Mouse (Mus musculus): ENCODE data around the gene Insyn1. TPM values are rescaled to one million over a fixed set of nuclear protein-coding genes. Genes with fewer than 3 reads are reported as not detected.
A peak's percentile ranks its signal among the peaks of the same experiment; 100 is the strongest.

The Insyn1 gene
- polyA plus RNA-seq, 1 experiment = 1.1 TPM

DNA sequence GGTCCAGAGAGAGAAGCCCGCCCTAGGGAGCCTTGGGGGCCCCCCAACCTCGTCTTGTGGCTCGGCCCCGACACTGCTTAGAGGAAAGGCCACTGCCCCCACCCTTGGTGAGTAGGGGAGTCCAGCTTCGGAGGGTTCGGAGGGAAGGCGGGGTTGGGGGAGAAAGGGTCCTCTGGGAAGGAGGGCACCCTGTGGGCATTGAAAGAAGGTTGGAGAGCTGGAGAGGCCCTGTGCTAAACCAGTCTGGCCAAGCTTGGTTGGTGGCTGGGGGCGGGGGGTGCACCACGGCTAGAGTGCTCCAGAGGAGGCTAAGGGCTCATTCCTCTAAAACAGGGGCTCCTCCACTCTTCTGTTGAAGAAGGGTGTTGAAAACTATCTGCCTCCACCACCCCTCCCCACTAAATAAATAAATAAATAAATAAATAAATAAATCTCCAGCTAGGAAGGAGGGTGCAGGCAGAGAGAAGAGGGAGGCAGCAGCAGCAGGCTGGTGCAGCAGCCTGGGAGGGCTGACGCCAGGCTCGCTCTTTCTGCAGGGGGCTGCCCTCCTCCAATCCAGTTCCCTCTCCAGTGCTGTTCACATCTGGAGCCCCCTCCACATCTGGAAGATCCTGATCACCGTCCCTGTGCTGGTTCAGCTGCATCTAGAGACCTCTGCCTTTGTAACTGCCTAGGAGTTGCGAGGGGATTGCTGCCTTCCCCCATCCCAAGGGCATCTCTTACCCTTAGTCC, 896 bp downstream of the Insyn1 start:
- no peak for TF ChIP-seq POLR2A (IDR thresholded peaks at IDR 0.05; ENCODE audit: low read depth, low read length)
- TF ChIP-seq CTCF (IDR thresholded peaks at IDR 0.05; ENCODE audit: extremely low read depth, insufficient read length, insufficient replicate concordance, low read depth, low read length) = no peak

DNA sequence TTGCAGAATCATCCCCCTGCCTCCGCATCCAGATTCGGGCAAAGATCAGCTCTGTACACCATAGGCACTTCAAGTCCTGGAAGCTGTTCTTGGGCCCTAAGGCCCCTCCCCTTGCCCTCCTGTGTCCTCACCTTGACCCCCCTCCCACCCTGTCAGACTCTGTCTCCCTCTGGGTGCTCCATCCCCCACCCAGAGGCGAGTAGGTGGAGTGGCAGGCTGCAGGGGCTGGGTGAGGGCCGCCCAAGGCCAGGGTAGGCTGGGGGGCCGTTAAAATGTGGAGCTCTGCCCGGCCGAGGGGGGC, 1.4 kb downstream of the Insyn1 start:
- TF ChIP-seq POLR2A (IDR thresholded peaks at IDR 0.05; ENCODE audit: low read depth, low read length) (no peak), CTCF (IDR thresholded peaks at IDR 0.05; ENCODE audit: extremely low read depth, insufficient read length, insufficient replicate concordance, low read depth, low read length) (no peak)
- Histone ChIP-seq H3K27me3 (ENCODE audit: control insufficient read depth, insufficient read depth, low read length) (peaks cover 36% of the 10 kb centered on the region), H3K4me3 (ENCODE audit: low read depth, low read length) (no peak overlapping the region), H3K27ac (ENCODE audit: insufficient read depth, low read depth, low read length) (no peak overlapping the region), H3K4me1 (ENCODE audit: control insufficient read depth, insufficient read depth, insufficient read length, low read length) (peaks cover 3% of the 10 kb centered on the region; the same call in 1 of the 2 replicates), H3K36me3 (ENCODE audit: control insufficient read depth, insufficient read depth, low read length) (no peaks in the 10 kb centered on the region)
- WGBS = 43% methylated on average over 7 of the region's 7 CpGs

More for the DNA sequence above, 896 bp downstream of the Insyn1 start:
- no peaks in the 10 kb centered on the region for H3K36me3 ChIP-seq (ENCODE audit: control insufficient read depth, insufficient read depth, low read length)
- 18% methylated on average over 13 of the region's 13 CpGs for WGBS
- peaks cover 36% of the 10 kb centered on the region for H3K27me3 ChIP-seq (ENCODE audit: control insufficient read depth, insufficient read depth, low read length)
- H3K4me1 ChIP-seq (ENCODE audit: control insufficient read depth, insufficient read depth, insufficient read length, low read length) = peaks cover 3% of the 10 kb centered on the region; the same call in 1 of the 2 replicates
- H3K27ac ChIP-seq (ENCODE audit: insufficient read depth, low read depth, low read length) = no peak overlapping the region
- peak overlapping the region; percentile 53 for H3K4me3 ChIP-seq (ENCODE audit: low read depth, low read length)

DNA sequence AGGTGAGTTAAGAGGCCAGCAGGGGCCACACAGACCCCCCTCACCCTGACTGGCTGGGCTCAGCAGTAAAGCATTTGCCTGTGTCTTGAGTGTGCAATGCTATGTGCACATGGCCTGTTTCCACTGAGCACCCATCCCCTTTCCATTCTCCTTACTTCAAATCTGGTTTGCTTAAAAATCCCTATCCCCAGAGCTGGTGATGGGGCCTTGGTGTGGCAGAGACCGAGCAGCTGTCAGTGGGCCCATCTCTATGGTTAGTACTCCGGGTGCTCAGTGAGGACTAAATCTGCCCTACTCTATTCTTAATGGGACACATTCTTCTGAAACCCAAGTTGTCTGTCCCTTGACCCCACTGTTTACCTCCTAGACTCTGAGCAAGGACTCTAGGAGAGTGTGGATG, 2.0 kb downstream of the Insyn1 start:
- 79% methylated on average over 2 of the region's 2 CpGs for WGBS
- Histone ChIP-seq H3K27me3 (ENCODE audit: control insufficient read depth, insufficient read depth, low read length) (peaks cover 36% of the 10 kb centered on the region), H3K4me3 (ENCODE audit: low read depth, low read length) (no peak overlapping the region), H3K4me1 (ENCODE audit: control insufficient read depth, insufficient read depth, insufficient read length, low read length) (peaks cover 3% of the 10 kb centered on the region; the same call in 1 of the 2 replicates), H3K36me3 (ENCODE audit: control insufficient read depth, insufficient read depth, low read length) (no peaks in the 10 kb centered on the region), H3K27ac (ENCODE audit: insufficient read depth, low read depth, low read length) (no peak overlapping the region)
- TF ChIP-seq CTCF (IDR thresholded peaks at IDR 0.05; ENCODE audit: extremely low read depth, insufficient read length, insufficient replicate concordance, low read depth, low read length) (no peak), POLR2A (IDR thresholded peaks at IDR 0.05; ENCODE audit: low read depth, low read length) (no peak)

DNA sequence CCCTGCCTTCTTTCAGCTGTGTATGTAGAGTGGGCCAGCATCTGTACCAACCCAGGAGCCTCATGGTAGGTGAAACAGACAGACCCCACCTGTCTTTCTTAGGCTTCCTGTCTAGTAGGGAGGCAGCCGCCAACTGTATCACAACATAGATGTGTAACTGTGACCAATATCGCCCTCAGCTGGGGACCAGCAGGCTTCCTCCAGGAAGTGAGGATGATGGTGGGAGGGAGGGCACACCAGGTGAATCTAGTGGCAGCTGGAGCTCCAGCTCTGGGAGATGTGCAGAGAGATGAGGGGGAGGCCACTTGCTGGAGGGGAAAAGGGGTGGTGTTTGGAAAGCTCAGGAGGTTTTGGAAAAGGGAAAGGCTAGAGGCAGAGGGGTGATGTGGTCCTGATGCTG, 6.6 kb downstream of the Insyn1 start:
- H3K4me3 ChIP-seq (ENCODE audit: low read depth, low read length) = no peak overlapping the region
- peaks cover 9% of the 10 kb centered on the region for H3K4me1 ChIP-seq (ENCODE audit: control insufficient read depth, insufficient read depth, insufficient read length, low read length)
- 72% methylated on average over 2 of the region's 2 CpGs for WGBS
- H3K27ac ChIP-seq (ENCODE audit: insufficient read depth, low read depth, low read length) = no peak overlapping the region
- no peaks in the 10 kb centered on the region for H3K36me3 ChIP-seq (ENCODE audit: control insufficient read depth, insufficient read depth, low read length)
- peaks cover 4% of the 10 kb centered on the region; the same call in 1 of the 2 replicates for H3K27me3 ChIP-seq (ENCODE audit: control insufficient read depth, insufficient read depth, low read length)
- no peak for TF ChIP-seq CTCF (IDR thresholded peaks at IDR 0.05; ENCODE audit: extremely low read depth, insufficient read length, insufficient replicate concordance, low read depth, low read length)
- TF ChIP-seq POLR2A (IDR thresholded peaks at IDR 0.05; ENCODE audit: low read depth, low read length) = no peak

DNA sequence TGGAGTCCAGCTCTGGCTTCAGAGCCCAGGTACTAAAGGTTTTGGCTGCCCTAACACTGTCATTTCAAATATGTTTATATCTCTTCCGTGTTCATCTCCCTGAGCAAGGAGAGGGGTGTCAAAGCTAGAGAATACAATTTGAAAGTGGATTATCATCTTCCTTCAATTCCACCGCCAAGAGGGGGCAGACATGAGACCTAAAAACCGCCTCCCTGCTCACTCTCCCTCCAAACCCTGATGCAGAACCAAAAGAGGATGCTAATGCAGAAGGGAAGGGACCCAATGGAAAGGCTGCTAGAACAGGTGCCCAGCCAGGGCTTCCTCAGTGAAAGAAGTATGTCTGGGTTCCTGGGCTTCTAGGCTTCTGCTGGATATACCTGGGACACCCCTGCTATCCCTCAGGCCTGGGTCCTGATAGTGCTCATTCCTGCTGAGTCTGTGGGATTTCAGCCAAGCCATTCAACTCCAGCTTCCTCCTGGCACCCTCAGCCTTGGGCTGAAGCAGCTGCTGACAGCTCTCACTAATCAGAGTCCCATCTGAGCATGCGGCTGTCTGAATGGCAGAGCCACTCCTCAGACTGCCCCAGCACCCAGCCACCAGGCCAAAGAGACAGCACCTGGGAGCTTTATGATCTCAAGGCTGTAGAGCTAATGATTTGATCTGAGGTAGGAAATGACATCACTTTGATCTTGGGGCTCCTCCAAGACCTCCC, 8.2 kb downstream of the Insyn1 start:
- 16% methylated on average over 4 of the region's 4 CpGs for WGBS

DNA sequence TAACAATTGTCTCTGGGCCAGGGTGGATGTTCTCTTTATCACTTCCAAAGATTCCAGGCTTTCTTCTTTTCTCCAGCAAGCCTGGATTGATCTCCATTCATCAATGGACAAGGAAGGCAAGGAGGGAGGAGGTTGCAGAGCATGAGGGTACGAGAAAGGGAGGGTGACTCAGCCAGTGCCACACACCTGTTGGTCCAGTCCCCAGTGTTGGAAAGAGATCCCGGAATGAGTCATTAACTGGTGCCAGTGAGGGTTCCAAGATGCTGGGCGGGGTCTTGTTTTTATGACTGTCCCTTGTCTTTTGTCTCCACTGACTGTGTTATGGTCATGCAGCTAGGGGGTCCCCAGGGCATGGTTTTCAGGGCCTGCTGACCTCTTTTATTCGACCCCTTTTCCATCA, 9.5 kb downstream of the Insyn1 start:
- no peak overlapping the region for H3K4me3 ChIP-seq (ENCODE audit: low read depth, low read length)
- 31% methylated on average over 4 of the region's 4 CpGs for WGBS
- H3K27me3 ChIP-seq (ENCODE audit: control insufficient read depth, insufficient read depth, low read length) = no peaks in the 10 kb centered on the region
- no peaks in the 10 kb centered on the region for H3K36me3 ChIP-seq (ENCODE audit: control insufficient read depth, insufficient read depth, low read length)
- peaks cover 9% of the 10 kb centered on the region for H3K4me1 ChIP-seq (ENCODE audit: control insufficient read depth, insufficient read depth, insufficient read length, low read length)
- TF ChIP-seq CTCF (IDR thresholded peaks at IDR 0.05; ENCODE audit: extremely low read depth, insufficient read length, insufficient replicate concordance, low read depth, low read length) = no peak
- no peak for TF ChIP-seq POLR2A (IDR thresholded peaks at IDR 0.05; ENCODE audit: low read depth, low read length)
- H3K27ac ChIP-seq (ENCODE audit: insufficient read depth, low read depth, low read length) = no peak overlapping the region

More for the DNA sequence above, 8.2 kb downstream of the Insyn1 start:
- TF ChIP-seq CTCF (IDR thresholded peaks at IDR 0.05; ENCODE audit: extremely low read depth, insufficient read length, insufficient replicate concordance, low read depth, low read length) (no peak), POLR2A (IDR thresholded peaks at IDR 0.05; ENCODE audit: low read depth, low read length) (no peak)
- Histone ChIP-seq H3K4me3 (ENCODE audit: low read depth, low read length) (no peak overlapping the region), H3K27me3 (ENCODE audit: control insufficient read depth, insufficient read depth, low read length) (no peaks in the 10 kb centered on the region), H3K4me1 (ENCODE audit: control insufficient read depth, insufficient read depth, insufficient read length, low read length) (peaks cover 9% of the 10 kb centered on the region), H3K36me3 (ENCODE audit: control insufficient read depth, insufficient read depth, low read length) (no peaks in the 10 kb centered on the region), H3K27ac (ENCODE audit: insufficient read depth, low read depth, low read length) (no peak overlapping the region)

DNA sequence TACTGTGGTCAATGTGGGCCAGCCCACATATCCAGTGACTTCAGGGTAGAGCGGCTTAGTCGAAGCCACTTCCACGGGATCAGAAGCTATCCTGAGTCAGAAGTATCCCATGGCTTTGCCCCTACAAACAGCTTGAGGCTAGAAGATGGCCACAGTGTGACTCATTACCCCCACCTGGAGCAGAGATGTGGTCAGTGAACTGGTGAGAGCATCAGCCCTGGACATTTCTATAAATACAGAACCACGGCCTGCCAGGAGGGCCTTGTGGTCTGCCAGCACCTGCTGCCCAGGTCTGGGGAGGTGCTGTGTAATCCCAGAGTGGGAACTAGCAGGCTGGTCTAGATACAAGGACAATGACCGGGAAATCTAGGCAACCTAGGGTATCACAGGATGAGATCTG, 12.5 kb downstream of the Insyn1 start:
- WGBS = 83% methylated on average over 5 of the region's 5 CpGs
- Histone ChIP-seq H3K4me3 (ENCODE audit: low read depth, low read length) (no peak overlapping the region), H3K27me3 (ENCODE audit: control insufficient read depth, insufficient read depth, low read length) (no peaks in the 10 kb centered on the region), H3K36me3 (ENCODE audit: control insufficient read depth, insufficient read depth, low read length) (no peaks in the 10 kb centered on the region), H3K27ac (ENCODE audit: insufficient read depth, low read depth, low read length) (no peak overlapping the region), H3K4me1 (ENCODE audit: control insufficient read depth, insufficient read depth, insufficient read length, low read length) (peaks cover 9% of the 10 kb centered on the region)
- TF ChIP-seq CTCF (IDR thresholded peaks at IDR 0.05; ENCODE audit: extremely low read depth, insufficient read length, insufficient replicate concordance, low read depth, low read length) (no peak), POLR2A (IDR thresholded peaks at IDR 0.05; ENCODE audit: low read depth, low read length) (no peak)

Data from small intestine, adult 2 months (tissue).